Mouse (Mus musculus) yolk sac, embryonic 10.5 days (tissue): Measurements from ENCODE around the gene Lamc1.

ENCODE experiments used
- DNase-seq: peaks from one replicate; pipeline ENCODE4 v3.0.0-alpha.2; 2017; ENCODE audit warnings: low spot score

Gene Lamc1

GRCm38 (mm10) chr1:153265579-153265978 lies 67.0 kb downstream of the Lamc1 start:
- DNase-seq = no peak

- DNase-seq = no peak
These were observed 67.5 kb downstream of the Lamc1 start for GRCm38 (mm10) chr1:153265066-153265465.

GRCm38 (mm10) chr1:153259752-153260300 lies 72.8 kb downstream of the Lamc1 start:
- DNase-seq = no peak

- DNase-seq = no peak
These were observed 79.9 kb downstream of the Lamc1 start for GRCm38 (mm10) chr1:153252540-153253210.

- DNase-seq = peak; percentile 59
These were observed 80.9 kb downstream of the Lamc1 start for GRCm38 (mm10) chr1:153251590-153252206.

GRCm38 (mm10) chr1:153241346-153241745 lies 91.2 kb downstream of the Lamc1 start:
- no peak for DNase-seq

GRCm38 (mm10) chr1:153235576-153235975 lies 97.0 kb downstream of the Lamc1 start:
- DNase-seq = no peak

- DNase-seq = no peak
These were observed 100.9 kb downstream of the Lamc1 start for GRCm38 (mm10) chr1:153231681-153232080.

GRCm38 (mm10) chr1:153227916-153228315 lies 104.7 kb downstream of the Lamc1 start:
- DNase-seq = no peak

- no peak for DNase-seq
These were observed 105.5 kb downstream of the Lamc1 start for GRCm38 (mm10) chr1:153227096-153227495.

- DNase-seq = no peak
These were observed 106.5 kb downstream of the Lamc1 start for GRCm38 (mm10) chr1:153225786-153226725.

- DNase-seq = no peak
These were observed 108.3 kb downstream of the Lamc1 start for GRCm38 (mm10) chr1:153224331-153224730.

GRCm38 (mm10) chr1:153219376-153219775 lies 113.2 kb downstream of the Lamc1 start:
- no peak for DNase-seq

GRCm38 (mm10) chr1:153216516-153216915 lies 116.1 kb downstream of the Lamc1 start:
- DNase-seq = no peak

GRCm38 (mm10) chr1:153215676-153216075 lies 116.9 kb downstream of the Lamc1 start:
- DNase-seq = no peak

GRCm38 (mm10) chr1:153210992-153211391 lies 121.6 kb downstream of the Lamc1 start:
- no peak for DNase-seq

- DNase-seq = no peak
These were observed 122.4 kb downstream of the Lamc1 start for GRCm38 (mm10) chr1:153210198-153210597.

- peak; percentile 28 for DNase-seq
These were observed 130.4 kb downstream of the Lamc1 start for GRCm38 (mm10) chr1:153202195-153202594.

- DNase-seq = no peak
These were observed 131.1 kb downstream of the Lamc1 start for GRCm38 (mm10) chr1:153201448-153201847.

GRCm38 (mm10) chr1:153197316-153197850 lies 135.2 kb downstream of the Lamc1 start:
- DNase-seq = no peak

GRCm38 (mm10) chr1:153192945-153193344 lies 139.6 kb downstream of the Lamc1 start:
- no peak for DNase-seq

- no peak for DNase-seq
These were observed 140.2 kb downstream of the Lamc1 start for GRCm38 (mm10) chr1:153192379-153192778.
